Mouse (Mus musculus): Measurements from ENCODE around the gene Fam135a. TPM values are rescaled to one million over a fixed set of nuclear protein-coding genes. Genes with fewer than 3 reads are reported as not detected.

Gene Fam135a
- 22.9 and 24.1 TPM in 2 replicates for polyA plus RNA-seq (2015; fragmentation: Nextera tagmentation; extraction: Ambion mirVana)

GRCm38 (mm10) chr1:24099926-24100869 is at the start of gene Fam135a:
TSS of gene Fam135a (minus strand) at chr1:24100341.
- WGBS = under 1% methylated on average over 68 of the region's 88 CpGs
- Histone ChIP-seq H3K9ac (replicated peaks) (peak within 1 kb of the TSS; percentile 92), H3K36me3 (no peaks in the 10 kb centered on the region), H3K27me3 (replicated peaks) (no peaks in the 10 kb centered on the region), H3K4me2 (peak within 1 kb of the TSS; percentile 63), H3K4me1 (peaks cover 18% of the 10 kb centered on the region), H3K9me3 (replicated peaks) (no peaks in the 10 kb centered on the region), H3K4me3 (replicated peaks) (peak within 1 kb of the TSS; percentile 98), H3K27ac (replicated peaks) (peak within 1 kb of the TSS; percentile 87)
- peak; percentile 94 for ATAC-seq (ENCODE audit: low FRiP score)

GRCm38 (mm10) chr1:24143504-24143903 is 43.4 kb upstream of the Fam135a start:
- Histone ChIP-seq H3K4me1 (no peaks in the 10 kb centered on the region), H3K4me3 (replicated peaks) (no peak overlapping the region), H3K9ac (replicated peaks) (no peak overlapping the region), H3K27ac (replicated peaks) (no peak overlapping the region), H3K27me3 (replicated peaks) (no peaks in the 10 kb centered on the region), H3K4me2 (no peak overlapping the region), H3K9me3 (replicated peaks) (no peaks in the 10 kb centered on the region), H3K36me3 (no peaks in the 10 kb centered on the region)
- no peak for ATAC-seq (ENCODE audit: low FRiP score)
- WGBS = 81% methylated on average over 8 of the region's 8 CpGs

- H3K27ac ChIP-seq (replicated peaks) = no peak overlapping the region
- no peaks in the 10 kb centered on the region for H3K27me3 ChIP-seq (replicated peaks)
- no peaks in the 10 kb centered on the region for H3K9me3 ChIP-seq (replicated peaks)
- no peaks in the 10 kb centered on the region for H3K4me1 ChIP-seq
- no peak overlapping the region for H3K4me2 ChIP-seq
- no peak overlapping the region for H3K4me3 ChIP-seq (replicated peaks)
- 61% methylated on average over 6 of the region's 6 CpGs for WGBS
- no peaks in the 10 kb centered on the region for H3K36me3 ChIP-seq
- H3K9ac ChIP-seq (replicated peaks) = no peak overlapping the region
- no peak for ATAC-seq (ENCODE audit: low FRiP score)
Measured at GRCm38 (mm10) chr1:24140555-24140954, 40.4 kb upstream of the Fam135a start.

- H3K27ac ChIP-seq (replicated peaks) = no peak overlapping the region
- H3K9me3 ChIP-seq (replicated peaks) = no peaks in the 10 kb centered on the region
- H3K4me1 ChIP-seq = 0 out of 2 replicates have a peak, but pooled peaks cover 4% of the 10 kb centered on the region
- no peak overlapping the region for H3K9ac ChIP-seq (replicated peaks)
- no peak overlapping the region for H3K4me2 ChIP-seq
- no peak for ATAC-seq (ENCODE audit: low FRiP score)
- WGBS = 12% methylated on average over 3 of the region's 3 CpGs
- no peaks in the 10 kb centered on the region for H3K27me3 ChIP-seq (replicated peaks)
- H3K36me3 ChIP-seq = no peaks in the 10 kb centered on the region
- H3K4me3 ChIP-seq (replicated peaks) = no peak overlapping the region
Measured at GRCm38 (mm10) chr1:24137133-24137532, 37.0 kb upstream of the Fam135a start.

GRCm38 (mm10) chr1:24134792-24135191 is 34.7 kb upstream of the Fam135a start:
- no peak overlapping the region for H3K9ac ChIP-seq (replicated peaks)
- ATAC-seq (ENCODE audit: low FRiP score) = peak; percentile 73
- no peaks in the 10 kb centered on the region for H3K27me3 ChIP-seq (replicated peaks)
- no peaks in the 10 kb centered on the region for H3K9me3 ChIP-seq (replicated peaks)
- H3K4me2 ChIP-seq = no peak overlapping the region
- WGBS = 0% methylated on average over 1 of the region's 1 CpGs
- no peak overlapping the region for H3K4me3 ChIP-seq (replicated peaks)
- no peak overlapping the region for H3K27ac ChIP-seq (replicated peaks)
- no peaks in the 10 kb centered on the region for H3K36me3 ChIP-seq
- H3K4me1 ChIP-seq = 0 out of 2 replicates have a peak, but pooled peaks cover 4% of the 10 kb centered on the region

GRCm38 (mm10) chr1:24133853-24134252 is 33.7 kb upstream of the Fam135a start:
- Histone ChIP-seq H3K27ac (replicated peaks) (no peak overlapping the region), H3K36me3 (no peaks in the 10 kb centered on the region), H3K27me3 (replicated peaks) (no peaks in the 10 kb centered on the region), H3K4me3 (replicated peaks) (peak overlapping the region; percentile 15; the same call in 1 of the 2 replicates), H3K4me1 (0 out of 2 replicates have a peak, but pooled peaks cover 4% of the 10 kb centered on the region), H3K9me3 (replicated peaks) (no peaks in the 10 kb centered on the region), H3K4me2 (peak overlapping the region; percentile 46), H3K9ac (replicated peaks) (no peak overlapping the region)
- WGBS = 38% methylated on average over 19 of the region's 19 CpGs
- ATAC-seq (ENCODE audit: low FRiP score) = no peak

GRCm38 (mm10) chr1:24127866-24128265 is 27.7 kb upstream of the Fam135a start:
- Histone ChIP-seq H3K4me3 (replicated peaks) (no peak overlapping the region), H3K4me2 (no peak overlapping the region), H3K36me3 (no peaks in the 10 kb centered on the region), H3K9ac (replicated peaks) (no peak overlapping the region), H3K27me3 (replicated peaks) (no peaks in the 10 kb centered on the region), H3K9me3 (replicated peaks) (no peaks in the 10 kb centered on the region), H3K27ac (replicated peaks) (no peak overlapping the region), H3K4me1 (no peaks in the 10 kb centered on the region)
- 63% methylated on average over 6 of the region's 6 CpGs for WGBS
- no peak for ATAC-seq (ENCODE audit: low FRiP score)

GRCm38 (mm10) chr1:24124610-24125009 is 24.5 kb upstream of the Fam135a start:
- H3K9me3 ChIP-seq (replicated peaks) = no peaks in the 10 kb centered on the region
- no peak overlapping the region for H3K27ac ChIP-seq (replicated peaks)
- no peaks in the 10 kb centered on the region for H3K4me1 ChIP-seq
- H3K27me3 ChIP-seq (replicated peaks) = no peaks in the 10 kb centered on the region
- WGBS = 53% methylated on average over 3 of the region's 3 CpGs
- ATAC-seq (ENCODE audit: low FRiP score) = no peak
- no peaks in the 10 kb centered on the region for H3K36me3 ChIP-seq
- no peak overlapping the region for H3K4me3 ChIP-seq (replicated peaks)
- no peak overlapping the region for H3K4me2 ChIP-seq
- no peak overlapping the region for H3K9ac ChIP-seq (replicated peaks)

- no peak overlapping the region for H3K27ac ChIP-seq (replicated peaks)
- H3K9ac ChIP-seq (replicated peaks) = no peak overlapping the region
- no peaks in the 10 kb centered on the region for H3K36me3 ChIP-seq
- no peaks in the 10 kb centered on the region for H3K9me3 ChIP-seq (replicated peaks)
- no peaks in the 10 kb centered on the region for H3K4me1 ChIP-seq
- 77% methylated on average over 1 of the region's 1 CpGs for WGBS
- no peak overlapping the region for H3K4me3 ChIP-seq (replicated peaks)
- no peak overlapping the region for H3K4me2 ChIP-seq
- no peak for ATAC-seq (ENCODE audit: low FRiP score)
- H3K27me3 ChIP-seq (replicated peaks) = no peaks in the 10 kb centered on the region
Measured at GRCm38 (mm10) chr1:24122582-24122981, 22.4 kb upstream of the Fam135a start.

GRCm38 (mm10) chr1:24107971-24108773 is 8.0 kb upstream of the Fam135a start:
- Histone ChIP-seq H3K4me1 (peaks cover 8% of the 10 kb centered on the region; the same call in 1 of the 2 replicates), H3K27me3 (replicated peaks) (no peaks in the 10 kb centered on the region), H3K9me3 (replicated peaks) (no peaks in the 10 kb centered on the region), H3K4me3 (replicated peaks) (no peak overlapping the region), H3K36me3 (no peaks in the 10 kb centered on the region), H3K4me2 (no peak overlapping the region), H3K9ac (replicated peaks) (no peak overlapping the region), H3K27ac (replicated peaks) (no peak overlapping the region)
- ATAC-seq (ENCODE audit: low FRiP score) = no peak
- WGBS = 52% methylated on average over 10 of the region's 10 CpGs

- H3K9ac ChIP-seq (replicated peaks) = no peak overlapping the region
- no peak overlapping the region for H3K4me3 ChIP-seq (replicated peaks)
- 27% methylated on average over 11 of the region's 11 CpGs for WGBS
- H3K4me2 ChIP-seq = peak overlapping the region; percentile 36
- no peaks in the 10 kb centered on the region for H3K27me3 ChIP-seq (replicated peaks)
- no peaks in the 10 kb centered on the region for H3K9me3 ChIP-seq (replicated peaks)
- no peak overlapping the region for H3K27ac ChIP-seq (replicated peaks)
- no peaks in the 10 kb centered on the region for H3K36me3 ChIP-seq
- ATAC-seq (ENCODE audit: low FRiP score) = no peak; the same call in 1 of the 2 replicates
- H3K4me1 ChIP-seq = peaks cover 8% of the 10 kb centered on the region; the same call in 1 of the 2 replicates
Measured at GRCm38 (mm10) chr1:24107378-24107777, 7.2 kb upstream of the Fam135a start.
